Mouse (Mus musculus) small intestine, adult 2 months (tissue): ENCODE measurements around the gene Mcam.

Experiments
- CTCF ChIP-seq: fragments of 200-500 bp; IDR thresholded peaks from 2 replicates; pipeline ENCODE4 v1.5.1; 2012; ENCODE audit warnings: low read depth, mild to moderate bottlenecking, control low read depth, inconsistent platforms, low read length, moderate library complexity, mixed read lengths; ENCODE audit not compliant: insufficient replicate concordance, insufficient read length; ENCODE audit errors: extremely low read depth
- POLR2A ChIP-seq: fragments of 200-500 bp; IDR thresholded peaks from 2 replicates; pipeline ENCODE4 v1.6.1; 2012; ENCODE audit warnings: low read depth, mild to moderate bottlenecking, control low read depth, inconsistent platforms, low read length, moderate library complexity

GRCm38 (mm10) chr9:44178811-44179210, 44.5 kb downstream of the Mcam start:
- TF ChIP-seq POLR2A: no peak
- no peak for TF ChIP-seq CTCF
